Mouse (Mus musculus): ENCODE results near the gene Nlrp10.

GRCm38 (mm10) chr7:108949301-108949700 lies 19.3 kb upstream of the Nlrp10 start:
- no peak for TF ChIP-seq CTCF (IDR thresholded peaks at IDR 0.05; ENCODE audit: insufficient read depth, low read length)
- no peak for TF ChIP-seq POLR2A (IDR thresholded peaks at IDR 0.05; ENCODE audit: borderline replicate concordance, extremely low read depth, low read depth, low read length)
